Mouse (Mus musculus): ENCODE measurements around the gene Ccdc85c. TPM values are rescaled to one million over a fixed set of nuclear protein-coding genes. Genes with fewer than 3 reads are reported as not detected.

Gene Ccdc85c
- polyA plus RNA-seq, 1 experiment: 6.6 TPM

GRCm38 (mm10) chr12:108193878-108194277 lies 81.3 kb downstream of the Ccdc85c start:
- H3K79me2 ChIP-seq (ENCODE audit: control insufficient read depth, insufficient read depth): no peaks in the 10 kb centered on the region
- no peaks in the 10 kb centered on the region for H3K27me3 ChIP-seq (ENCODE audit: control insufficient read depth, insufficient read depth, insufficient read length)
- H3K4me3 ChIP-seq: no peak overlapping the region
- TF ChIP-seq MYOG (IDR thresholded peaks at IDR 0.05; ENCODE audit: control insufficient read depth in 1 of 3, insufficient read depth in 1 of 3, insufficient read length in 2 of 3, low read depth in 2 of 3): no peak
- TF ChIP-seq POLR2AphosphoS2 (IDR thresholded peaks at IDR 0.05; ENCODE audit: insufficient read length, low read depth): no peak
- no peak for TF ChIP-seq E2F4 (IDR thresholded peaks at IDR 0.05; ENCODE audit: insufficient read depth)
- H3ac ChIP-seq (ENCODE audit: control insufficient read depth, insufficient read length): no peak overlapping the region
- no peak overlapping the region for H3K4me2 ChIP-seq (ENCODE audit: low read depth)
- peaks cover 48% of the 10 kb centered on the region for H3K36me3 ChIP-seq (ENCODE audit: control insufficient read depth, insufficient read depth)

DNA sequence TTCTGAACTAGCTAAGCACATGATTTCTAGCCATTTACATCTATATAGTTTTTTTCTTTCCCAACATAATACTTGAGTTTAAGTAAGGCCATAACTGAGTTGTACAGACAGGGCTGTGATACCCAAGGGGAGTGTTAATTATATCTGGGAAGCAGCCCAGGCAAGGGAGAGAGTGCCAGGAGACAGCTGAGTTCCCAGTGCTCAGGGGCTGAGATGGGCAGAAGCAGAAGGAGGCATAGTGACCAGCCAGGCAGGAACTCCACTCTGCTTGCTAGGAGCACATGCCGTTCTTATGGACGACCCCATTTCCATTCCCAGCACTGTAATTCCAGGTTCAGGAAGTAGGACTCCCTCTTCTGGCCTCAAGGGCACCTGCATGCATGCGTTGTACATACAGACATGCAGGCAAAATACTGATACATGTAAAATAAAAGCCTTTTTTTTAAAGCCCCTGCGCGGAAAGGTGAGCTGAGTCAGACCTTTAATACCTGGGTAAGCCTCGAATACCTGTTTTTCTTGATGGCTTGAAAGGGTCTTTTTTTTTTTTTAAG lies 87.6 kb downstream of the Ccdc85c start:
- no peak overlapping the region for H3K4me2 ChIP-seq (ENCODE audit: low read depth)
- peaks cover 20% of the 10 kb centered on the region for H3K79me2 ChIP-seq (ENCODE audit: control insufficient read depth, insufficient read depth)
- TF ChIP-seq CEBPB (IDR thresholded peaks at IDR 0.05; ENCODE audit: insufficient read depth, poor library complexity, severe bottlenecking) (no peak), POLR2AphosphoS2 (IDR thresholded peaks at IDR 0.05; ENCODE audit: insufficient read length, low read depth) (no peak), POLR2A (IDR thresholded peaks at IDR 0.05; ENCODE audit: insufficient read length, low read depth) (no peak), MYOG (IDR thresholded peaks at IDR 0.05; ENCODE audit: control insufficient read depth in 1 of 3, insufficient read depth in 1 of 3, insufficient read length in 2 of 3, low read depth in 2 of 3) (no peak), TCF12 (IDR thresholded peaks at IDR 0.05; ENCODE audit: insufficient read depth, poor library complexity, severe bottlenecking) (no peak), SRF (IDR thresholded peaks at IDR 0.05; ENCODE audit: control insufficient read depth, insufficient read length, low read depth) (no peak), TCF3 (IDR thresholded peaks at IDR 0.05; ENCODE audit: insufficient read length, low read depth) (no peak), REST (IDR thresholded peaks at IDR 0.05; ENCODE audit: insufficient read depth, insufficient read length) (no peak), MAX (IDR thresholded peaks at IDR 0.05; ENCODE audit: low read depth) (no peak), MYOD1 (IDR thresholded peaks at IDR 0.05; ENCODE audit: control insufficient read depth in 1 of 3, insufficient read length in 2 of 3, low read depth in 2 of 3) (no peak), USF1 (IDR thresholded peaks at IDR 0.05; ENCODE audit: low read depth) (no peak), E2F4 (IDR thresholded peaks at IDR 0.05; ENCODE audit: insufficient read depth) (no peak)
- no peaks in the 10 kb centered on the region for H3K27me3 ChIP-seq (ENCODE audit: control insufficient read depth, insufficient read depth, insufficient read length)
- peaks cover 47% of the 10 kb centered on the region for H3K36me3 ChIP-seq (ENCODE audit: control insufficient read depth, insufficient read depth)
- H3K4me3 ChIP-seq: no peak overlapping the region
- H3ac ChIP-seq (ENCODE audit: control insufficient read depth, insufficient read length): no peak overlapping the region

GRCm38 (mm10) chr12:108181716-108182115 lies 93.5 kb downstream of the Ccdc85c start:
- H3K4me2 ChIP-seq (ENCODE audit: low read depth): no peak overlapping the region
- H3K36me3 ChIP-seq (ENCODE audit: control insufficient read depth, insufficient read depth): peaks cover 29% of the 10 kb centered on the region
- H3K27me3 ChIP-seq (ENCODE audit: control insufficient read depth, insufficient read depth, insufficient read length): no peaks in the 10 kb centered on the region
- no peak overlapping the region for H3K4me3 ChIP-seq
- H3ac ChIP-seq (ENCODE audit: control insufficient read depth, insufficient read length): no peak overlapping the region
- peaks cover 66% of the 10 kb centered on the region for H3K79me2 ChIP-seq (ENCODE audit: control insufficient read depth, insufficient read depth)
- TF ChIP-seq REST (IDR thresholded peaks at IDR 0.05; ENCODE audit: insufficient read depth, insufficient read length) (no peak), CEBPB (IDR thresholded peaks at IDR 0.05; ENCODE audit: insufficient read depth, poor library complexity, severe bottlenecking) (no peak), POLR2A (IDR thresholded peaks at IDR 0.05; ENCODE audit: insufficient read length, low read depth) (no peak), TCF3 (IDR thresholded peaks at IDR 0.05; ENCODE audit: insufficient read length, low read depth) (no peak), MAX (IDR thresholded peaks at IDR 0.05; ENCODE audit: low read depth) (no peak), SRF (IDR thresholded peaks at IDR 0.05; ENCODE audit: control insufficient read depth, insufficient read length, low read depth) (no peak), MYOD1 (IDR thresholded peaks at IDR 0.05; ENCODE audit: control insufficient read depth in 1 of 3, insufficient read length in 2 of 3, low read depth in 2 of 3) (no peak), POLR2AphosphoS2 (IDR thresholded peaks at IDR 0.05; ENCODE audit: insufficient read length, low read depth) (no peak), MYOG (IDR thresholded peaks at IDR 0.05; ENCODE audit: control insufficient read depth in 1 of 3, insufficient read depth in 1 of 3, insufficient read length in 2 of 3, low read depth in 2 of 3) (no peak), USF1 (IDR thresholded peaks at IDR 0.05; ENCODE audit: low read depth) (no peak), E2F4 (IDR thresholded peaks at IDR 0.05; ENCODE audit: insufficient read depth) (no peak), TCF12 (IDR thresholded peaks at IDR 0.05; ENCODE audit: insufficient read depth, poor library complexity, severe bottlenecking) (no peak)

GRCm38 (mm10) chr12:108179321-108180266 lies 95.6 kb downstream of the Ccdc85c start, which contains the start of gene Ccnk:
TSS of gene Ccnk (plus strand) at chr12:108179579.
- peaks cover 16% of the 10 kb centered on the region for H3K36me3 ChIP-seq (ENCODE audit: control insufficient read depth, insufficient read depth)
- H3K4me3 ChIP-seq: peak within 1 kb of the TSS; percentile 63
- peak within 1 kb of the TSS; percentile 87 for H3K4me2 ChIP-seq (ENCODE audit: low read depth)
- peak in 1 of 3 experiments; percentile 7 for TF ChIP-seq MYOG (IDR thresholded peaks at IDR 0.05; ENCODE audit: control insufficient read depth in 1 of 3, insufficient read depth in 1 of 3, insufficient read length in 2 of 3, low read depth in 2 of 3)
- no peak for TF ChIP-seq MAX (IDR thresholded peaks at IDR 0.05; ENCODE audit: low read depth)
- peak; percentile 81 for TF ChIP-seq POLR2A (IDR thresholded peaks at IDR 0.05; ENCODE audit: insufficient read length, low read depth)
- TF ChIP-seq E2F4 (IDR thresholded peaks at IDR 0.05; ENCODE audit: insufficient read depth): no peak
- peak; percentile 85 for TF ChIP-seq POLR2AphosphoS2 (IDR thresholded peaks at IDR 0.05; ENCODE audit: insufficient read length, low read depth)
- TF ChIP-seq USF1 (IDR thresholded peaks at IDR 0.05; ENCODE audit: low read depth): peak; percentile 39
- no peak for TF ChIP-seq CEBPB (IDR thresholded peaks at IDR 0.05; ENCODE audit: insufficient read depth, poor library complexity, severe bottlenecking)
- TF ChIP-seq SRF (IDR thresholded peaks at IDR 0.05; ENCODE audit: control insufficient read depth, insufficient read length, low read depth): no peak
- TF ChIP-seq TCF3 (IDR thresholded peaks at IDR 0.05; ENCODE audit: insufficient read length, low read depth): no peak
- no peak for TF ChIP-seq MYOD1 (IDR thresholded peaks at IDR 0.05; ENCODE audit: control insufficient read depth in 1 of 3, insufficient read length in 2 of 3, low read depth in 2 of 3)
- no peak for TF ChIP-seq TCF12 (IDR thresholded peaks at IDR 0.05; ENCODE audit: insufficient read depth, poor library complexity, severe bottlenecking)
- TF ChIP-seq REST (IDR thresholded peaks at IDR 0.05; ENCODE audit: insufficient read depth, insufficient read length): no peak
- H3K79me2 ChIP-seq (ENCODE audit: control insufficient read depth, insufficient read depth): peaks cover 88% of the 10 kb centered on the region
- H3ac ChIP-seq (ENCODE audit: control insufficient read depth, insufficient read length): peak within 1 kb of the TSS; percentile 93
- H3K27me3 ChIP-seq (ENCODE audit: control insufficient read depth, insufficient read depth, insufficient read length): no peaks in the 10 kb centered on the region

Measured in myocyte (in vitro differentiated cells).